Mouse (Mus musculus) Patski (cell line): ENCODE results near the gene Med25. TPM values are rescaled to one million over a fixed set of nuclear protein-coding genes. Genes with fewer than 3 reads are reported as not detected.
A peak's percentile ranks its signal among the peaks of the same experiment; 100 is the strongest.

Source experiments
- ATAC-seq: fragments of 100-300 bp; one replicate; pipeline ENCODE4 v1.8.0; 2021
- CTCF ChIA-PET: fragments of 350-600 bp; sonication (Branson Sonifier 250); formaldehyde crosslinking; loops from one replicate; lab custom pipeline; 2022; ENCODE audit warnings: inconsistent platforms; lab: Charles Lee
- POLR2A ChIA-PET: fragments of 350-600 bp; sonication (Branson Sonifier 250); formaldehyde crosslinking; loops from one replicate; lab custom pipeline; 2022; ENCODE audit warnings: antibody characterized with exemption, inconsistent platforms; lab: Charles Lee
- DNase-seq: peaks from one replicate; pipeline ENCODE4 v3.0.0-alpha.2; 2011; ENCODE audit warnings: low read depth, low spot score
- H3K27me3 ChIP-seq: fragments of 371-371 bp; one replicate; pipeline ENCODE4 v1.5.1; 2021
- CTCF ChIP-seq: fragments of 100-300 bp; IDR thresholded peaks from one replicate; pipeline ENCODE4 v1.5.1; 2021
- in situ Hi-C: fragments of 300-500 bp; cut with MboI; formaldehyde crosslinking; loops from 3 replicates; pipeline ENCODE4 v1.11.1; 2018; ENCODE audit warnings: low pct_unique_long_range_greater_than_20kb, mixed read lengths
- polyA plus RNA-seq: library from polyadenylated mRNA; unstranded; gene quantifications from one replicate; pipeline ENCODE4 v1.2.3, GENCODE M21; 2021

Gene Med25
- polyA plus RNA-seq, 1 experiment from 2014 or later = 96.8 TPM

DNA sequence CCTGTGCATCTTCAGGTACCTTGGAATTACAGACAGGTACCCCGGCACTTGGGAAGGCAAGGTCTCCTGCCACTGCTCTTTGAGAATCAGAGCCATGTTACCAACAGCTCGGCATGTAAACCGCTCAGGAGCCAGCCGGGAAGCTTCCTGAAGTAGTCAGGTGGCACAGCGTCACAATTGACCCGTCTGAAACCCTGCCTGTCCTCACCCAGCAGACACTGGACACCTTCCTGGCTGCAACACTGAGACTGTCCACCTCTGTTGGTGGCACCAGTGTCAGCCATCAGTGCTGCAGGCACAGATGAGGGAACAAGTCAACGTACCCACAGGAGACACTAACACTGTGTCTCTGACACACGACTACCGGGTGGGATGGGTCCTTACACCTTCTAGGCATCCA is 22.8 kb upstream of the Med25 start:
- DNase-seq (no peak), ATAC-seq (no peak)
- CTCF ChIA-PET = no interaction called here
- POLR2A ChIA-PET = no interaction called here
- no peak for TF ChIP-seq CTCF
- no peaks in the 10 kb centered on the region for H3K27me3 ChIP-seq
- in situ Hi-C loops = no loop called here

DNA sequence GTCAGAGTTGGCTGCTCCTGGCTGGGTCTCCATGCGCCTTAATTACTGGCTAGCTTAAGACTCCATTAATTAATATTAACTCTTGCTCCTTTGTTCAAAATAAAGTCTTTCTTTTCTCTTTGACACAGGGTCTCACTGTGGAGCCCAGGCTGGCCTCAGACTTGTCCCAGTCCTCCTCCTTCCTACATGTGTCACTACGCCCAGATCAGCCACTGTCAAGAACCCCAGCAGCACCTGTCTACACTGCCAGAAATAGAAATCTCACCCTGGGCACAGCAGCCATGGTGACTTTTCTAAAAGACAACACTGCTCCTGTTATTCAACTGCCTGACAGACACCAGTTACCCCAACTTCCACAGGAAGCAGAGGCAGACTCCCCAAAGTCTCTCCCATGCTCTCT is 21.9 kb upstream of the Med25 start:
- DNase-seq = no peak
- no peaks in the 10 kb centered on the region for H3K27me3 ChIP-seq
- no peak for TF ChIP-seq CTCF
- ChIA-PET CTCF (no interaction called here), POLR2A (interaction anchor here (0.7 kb wide), 1 partner anchor 20 kb away, joined by 4 read pairs; no protein-coding TSS in a partner anchor)
- in situ Hi-C loops = no loop called here
- ATAC-seq = no peak

DNA sequence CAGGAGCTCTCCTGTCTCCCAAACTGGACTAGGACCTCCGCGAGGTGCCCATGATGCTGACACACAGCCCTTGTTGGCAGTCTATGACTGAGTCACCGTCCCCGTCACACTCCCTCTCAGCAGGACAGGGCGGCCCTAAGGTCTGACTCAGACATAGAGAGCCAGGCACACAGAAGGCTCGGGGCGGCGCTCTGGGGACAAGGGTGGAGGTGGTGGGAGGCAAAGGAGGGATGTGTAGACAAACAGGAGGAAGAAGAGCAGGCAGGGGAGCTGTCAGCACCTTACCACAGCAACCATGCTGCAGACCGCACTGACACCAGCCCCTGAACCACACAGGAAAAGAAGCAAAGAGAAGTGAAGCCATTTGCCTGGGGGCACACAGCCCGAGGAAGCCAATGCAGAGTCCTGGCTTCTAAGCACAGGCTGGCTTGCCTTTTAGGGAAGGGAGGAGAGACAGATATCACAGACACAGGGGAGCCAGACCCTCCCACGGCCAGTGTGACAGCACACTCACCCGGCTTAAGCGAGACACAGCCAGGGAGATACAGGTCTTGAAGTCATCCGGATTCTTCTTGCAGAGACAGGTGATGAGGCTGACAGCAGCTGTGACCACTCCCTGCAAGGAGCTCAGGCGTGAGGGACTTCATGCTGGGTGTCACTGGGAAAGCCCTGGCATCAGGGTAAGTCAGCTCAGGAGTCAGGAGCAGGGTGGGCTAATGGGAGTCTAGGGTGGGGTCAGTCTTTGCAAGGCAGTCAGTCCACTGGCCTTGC is 16.4 kb upstream of the Med25 start:
- no peak for TF ChIP-seq CTCF
- CTCF ChIA-PET = no interaction called here
- POLR2A ChIA-PET = interaction anchor here (0.7 to 2.0 kb wide), 3 partner anchors 12 to 17 kb away, joined by 3 to 6 read pairs (median 4); partner anchors contain the start of gene Med25
- H3K27me3 ChIP-seq = no peaks in the 10 kb centered on the region
- in situ Hi-C loops = no loop called here
- ATAC-seq (peak; percentile 75), DNase-seq (peak; percentile 41)

DNA sequence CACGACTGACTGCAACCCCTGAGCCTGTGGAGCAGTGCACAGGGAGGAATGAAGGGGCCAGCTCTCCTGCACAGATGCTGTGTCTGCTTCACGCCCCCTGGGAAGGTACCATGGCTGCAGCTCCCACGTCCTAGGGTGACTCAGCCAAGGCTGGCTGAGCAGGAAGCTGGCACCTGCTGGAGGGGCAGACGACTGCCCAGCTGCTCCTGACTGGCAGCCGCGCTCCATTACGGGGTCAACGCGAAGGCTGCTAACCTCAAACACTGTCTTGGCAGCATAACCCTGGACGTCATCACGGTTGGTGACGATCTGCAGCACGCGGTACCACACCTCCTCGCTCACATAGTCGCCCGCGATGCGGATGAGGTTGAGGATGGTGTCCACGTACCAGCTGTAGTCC is 12.9 kb upstream of the Med25 start:
- ATAC-seq = peak; percentile 64
- CTCF ChIA-PET = interaction anchor here (1.4 kb wide), 2 partner anchors 9 to 12 kb away, joined by 3 to 4 read pairs; no protein-coding TSS in a partner anchor
- POLR2A ChIA-PET = interaction anchor here (1.6 kb wide), 1 partner anchor 13 kb away, joined by 3 read pairs; the partner anchor contains the start of gene Med25
- peak; percentile 64 for DNase-seq
- H3K27me3 ChIP-seq = no peaks in the 10 kb centered on the region
- TF ChIP-seq CTCF = no peak
- in situ Hi-C loops = no loop called here

DNA sequence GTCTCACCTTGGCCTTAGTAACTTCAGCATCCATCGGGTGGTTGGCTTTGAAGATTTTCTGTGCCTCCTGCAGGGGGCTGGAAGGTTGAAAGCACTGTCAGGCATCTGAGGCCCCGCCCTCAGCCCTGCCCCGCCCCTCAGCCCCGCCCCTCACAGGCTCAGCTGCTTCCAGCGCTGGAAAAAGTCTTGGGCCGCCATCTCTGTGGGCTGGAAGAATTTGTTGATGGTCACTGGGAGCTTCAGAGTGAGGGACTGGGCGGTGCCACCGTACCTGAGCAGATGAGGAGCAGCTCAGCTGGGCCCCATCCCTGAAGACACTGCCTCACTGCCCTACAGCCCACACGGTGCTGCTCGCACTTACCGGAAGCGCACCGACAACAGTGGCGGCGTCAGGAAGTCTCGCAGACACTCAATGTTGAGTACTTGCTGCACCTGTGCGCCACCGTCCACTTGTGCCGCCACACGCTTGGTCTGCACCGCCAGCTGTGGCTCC is 8.8 kb upstream of the Med25 start:
- DNase-seq (no peak), ATAC-seq (no peak)
- H3K27me3 ChIP-seq = no peaks in the 10 kb centered on the region
- TF ChIP-seq CTCF = no peak
- in situ Hi-C loops = no loop called here
- CTCF ChIA-PET = no interaction called here
- POLR2A ChIA-PET = no interaction called here

DNA sequence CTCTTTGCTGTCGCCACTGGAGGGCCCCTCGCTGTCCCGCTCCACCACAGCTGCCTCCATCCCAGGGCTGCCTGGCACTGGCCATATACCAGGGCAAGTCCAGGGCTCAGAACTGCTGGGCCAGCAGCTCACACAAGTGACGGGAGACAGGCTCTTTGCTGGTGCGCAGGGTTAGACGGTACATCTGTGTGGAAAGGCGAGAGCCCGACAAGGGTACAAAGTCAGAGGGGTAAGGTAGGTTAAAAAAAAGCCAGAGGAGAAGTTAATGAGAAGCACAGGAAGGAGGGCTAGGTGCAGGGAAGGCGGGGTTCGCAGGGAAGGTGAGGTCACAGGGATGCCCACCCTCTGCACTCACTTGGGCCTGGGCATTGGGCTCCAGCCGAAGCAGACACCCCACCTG is 8.1 kb upstream of the Med25 start:
- TF ChIP-seq CTCF = no peak
- in situ Hi-C loops = no loop called here
- H3K27me3 ChIP-seq = no peaks in the 10 kb centered on the region
- CTCF ChIA-PET = no interaction called here
- ATAC-seq (no peak), DNase-seq (no peak)
- POLR2A ChIA-PET = interaction anchor here (1.3 kb wide), 1 partner anchor 51 kb away, joined by 3 read pairs; no protein-coding TSS in a partner anchor

DNA sequence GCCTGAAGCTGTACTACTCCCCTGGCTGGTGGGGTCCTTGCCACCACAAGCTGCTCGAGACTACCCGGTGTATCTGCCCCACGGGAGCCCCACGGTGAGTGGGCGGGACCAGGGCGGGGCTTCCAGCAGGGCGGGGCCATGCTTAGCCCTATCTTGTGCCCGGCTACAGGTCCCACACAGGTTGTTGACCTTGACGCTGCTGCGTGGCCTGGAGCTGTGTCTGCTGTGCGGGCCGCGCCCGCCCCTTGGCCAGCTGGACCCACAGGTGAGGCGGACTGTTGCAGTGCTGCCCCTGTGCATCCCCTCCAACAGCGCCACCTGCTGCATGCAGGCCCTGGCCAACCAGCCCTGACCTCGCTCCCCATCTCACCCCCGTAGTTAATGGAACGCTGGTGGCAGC is 6.1 kb upstream of the Med25 start:
- no peak for ATAC-seq
- ChIA-PET POLR2A (interaction anchor here (0.7 kb wide), 1 partner anchor 53 kb away, joined by 3 read pairs; no protein-coding TSS in a partner anchor), CTCF (interaction anchor here (0.9 kb wide), 1 partner anchor 38 kb away, joined by 3 read pairs; no protein-coding TSS in a partner anchor)
- no peak for DNase-seq
- H3K27me3 ChIP-seq = no peaks in the 10 kb centered on the region
- no peak for TF ChIP-seq CTCF
- in situ Hi-C loops = loop anchor here (10.0 kb wide), 1 partner anchor 56 kb away; no protein-coding TSS in a partner anchor

DNA sequence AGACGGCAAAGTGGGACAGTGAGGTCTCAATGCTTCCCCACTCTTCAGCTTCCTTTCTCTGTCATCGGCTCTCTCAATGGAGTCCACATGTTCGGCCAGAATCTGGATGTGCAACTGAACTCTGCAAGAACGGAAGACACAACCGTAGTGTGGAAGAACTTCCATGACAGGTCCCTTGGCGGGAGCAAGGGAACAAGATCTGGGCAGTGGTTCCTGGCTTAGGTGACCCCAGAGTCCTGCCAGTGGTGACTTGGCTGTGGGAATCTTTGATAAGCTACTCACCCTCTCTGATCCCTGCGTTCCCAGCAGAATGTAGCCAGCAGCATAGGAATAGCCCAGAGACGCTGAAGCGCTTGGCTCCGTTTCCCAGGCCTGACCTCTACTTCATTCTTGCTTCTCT is 4.0 kb upstream of the Med25 start:
- no peaks in the 10 kb centered on the region for H3K27me3 ChIP-seq
- no peak for TF ChIP-seq CTCF
- in situ Hi-C loops = loop anchor here (10.0 kb wide), 1 partner anchor 58 kb away; no protein-coding TSS in a partner anchor
- ATAC-seq = no peak
- DNase-seq = no peak
- ChIA-PET POLR2A (interaction anchor here (0.6 to 1.3 kb wide), 5 partner anchors 12 to 58 kb away, joined by 3 to 5 read pairs (median 3); partner anchors contain the start of gene Ap2a1), CTCF (interaction anchor here (1.0 to 4.1 kb wide), 3 partner anchors 9 to 36 kb away, joined by 4 to 15 read pairs (median 7); partner anchors contain the start of gene Ap2a1)

DNA sequence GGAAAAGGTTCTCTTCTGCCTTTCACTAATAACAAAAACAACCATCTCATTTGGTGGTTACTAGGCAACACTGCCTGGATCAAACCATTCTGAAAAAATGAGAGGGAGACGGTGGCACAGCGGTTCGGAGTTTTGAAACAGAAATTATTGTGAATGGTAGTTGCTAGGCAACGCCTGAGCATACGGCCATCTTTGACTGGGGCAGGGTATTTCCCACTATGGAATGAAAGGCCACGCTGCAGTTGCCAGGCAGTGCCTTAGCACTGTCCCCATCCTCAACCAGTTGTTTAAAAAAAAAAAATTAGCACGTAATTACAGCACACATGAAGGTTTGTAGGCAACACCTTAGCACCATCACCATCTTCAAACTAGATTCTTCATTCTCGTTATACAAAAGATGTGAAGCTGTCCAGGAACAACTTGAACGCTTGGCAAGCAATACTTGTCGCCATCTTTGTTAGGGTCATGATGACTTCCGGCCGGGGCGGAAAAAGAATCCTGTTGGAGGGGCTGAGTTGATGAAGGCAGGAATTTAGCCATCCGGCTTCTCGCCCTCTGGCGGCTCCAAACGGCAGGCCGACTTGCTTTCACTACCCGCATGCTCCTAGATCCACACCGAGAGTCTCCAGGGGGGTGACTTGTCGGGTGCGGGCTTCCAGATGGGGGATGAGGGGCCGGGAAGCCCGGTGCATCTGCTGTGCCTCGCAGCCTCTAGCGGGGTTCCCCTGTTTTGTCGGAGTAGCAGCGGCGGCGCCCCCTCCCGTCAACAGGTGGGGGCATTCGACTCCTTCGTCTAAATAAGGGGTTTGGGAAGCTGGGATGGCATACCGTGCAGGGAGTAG is 3.3 kb upstream of the Med25 start, which contains the start of gene Fuz:
TSS of gene Fuz (plus strand) at position 487 of the 842 bp plus-strand sequence.
- in situ Hi-C loops = loop anchor here (10.0 kb wide), 1 partner anchor 59 kb away; no protein-coding TSS in a partner anchor
- no peak for TF ChIP-seq CTCF
- DNase-seq (peak; percentile 80), ATAC-seq (peak; percentile 55)
- CTCF ChIA-PET = interaction anchor here (1.0 to 4.1 kb wide), 3 partner anchors 9 to 35 kb away, joined by 4 to 15 read pairs (median 7); partner anchors contain the start of gene Ap2a1
- H3K27me3 ChIP-seq = no peaks in the 10 kb centered on the region
- POLR2A ChIA-PET = interaction anchor here (0.6 to 1.3 kb wide), 4 partner anchors 13 to 57 kb away, joined by 3 to 5 read pairs (median 3); partner anchors contain the start of gene Ap2a1
